In genomic region chr7:52037600-52038582, GRCm38 (mm10) we compare ENCODE assay signal across 8 mouse cellular contexts. TPM values are rescaled to one million over a fixed set of nuclear protein-coding genes. Genes with fewer than 3 reads are reported as not detected.
DNase-seq lines count a peak whose midpoint lies in the region; ATAC-seq and TF ChIP-seq lines count a peak whose summit lies in the region.

No protein-coding gene starts in this region.

- 43% methylated on average over 8 of the region's 8 CpGs for WGBS in lung, embryonic 14.5 days
- 45% methylated on average over 8 of the region's 8 CpGs for WGBS in lung, adult 2 months
- WGBS in embryonic facial prominence, embryonic 10.5 days, result 51% methylated on average over 8 of the region's 8 CpGs
- 49% methylated on average over 8 of the region's 8 CpGs for WGBS in lung, postnatal 0 days

- H3K4me2 ChIP-seq in lung, embryonic 14.5 days, result no peak overlapping the region
- H3K4me2 ChIP-seq in lung, postnatal 0 days (replicated peaks; ENCODE audit: low read depth, low read length), result no peak overlapping the region

- no peak for TF ChIP-seq EP300 in lung, postnatal 0 days (IDR thresholded peaks at IDR 0.05)

- no peak overlapping the region for H3K4me3 ChIP-seq in lung, embryonic 14.5 days (ENCODE audit: low read depth, low read length)
- H3K4me3 ChIP-seq in lung, adult 2 months (replicated peaks; ENCODE audit: extremely low read depth, low read depth, low read length), result no peak overlapping the region
- no peak overlapping the region for H3K4me3 ChIP-seq in embryonic facial prominence, embryonic 10.5 days
- no peak overlapping the region for H3K4me3 ChIP-seq in lung, postnatal 0 days (ENCODE audit: low read depth, low read length)

- TF ChIP-seq POLR2A in lung, adult 2 months (IDR thresholded peaks at IDR 0.05; ENCODE audit: borderline replicate concordance, extremely low read depth, low read depth, low read length), result no peak

- H3K36me3 ChIP-seq in lung, embryonic 14.5 days (ENCODE audit: insufficient read depth), result no peaks in the 10 kb centered on the region
- H3K36me3 ChIP-seq in embryonic facial prominence, embryonic 10.5 days (replicated peaks), result no peaks in the 10 kb centered on the region
- no peaks in the 10 kb centered on the region for H3K36me3 ChIP-seq in lung, postnatal 0 days (ENCODE audit: insufficient read depth, low read length)

- H3K9me3 ChIP-seq in lung, embryonic 14.5 days (ENCODE audit: low read depth, low read length), result no peaks in the 10 kb centered on the region
- no peaks in the 10 kb centered on the region for H3K9me3 ChIP-seq in embryonic facial prominence, embryonic 10.5 days
- H3K9me3 ChIP-seq in lung, postnatal 0 days (ENCODE audit: low read length), result no peaks in the 10 kb centered on the region

- peak; percentile 54; the same call in 1 of the 2 replicates for ATAC-seq in lung, embryonic 14.5 days (ENCODE audit: insufficient read depth)
- ATAC-seq in lung, postnatal 0 days, result no peak

- no peak overlapping the region for H3K9ac ChIP-seq in lung, embryonic 14.5 days
- no peak overlapping the region for H3K9ac ChIP-seq in lung, postnatal 0 days (replicated peaks; ENCODE audit: low read depth)

- H3K4me1 ChIP-seq in lung, embryonic 14.5 days (ENCODE audit: insufficient read depth), result no peaks in the 10 kb centered on the region
- no peaks in the 10 kb centered on the region for H3K4me1 ChIP-seq in lung, adult 2 months (ENCODE audit: control insufficient read depth, insufficient read depth, low read length)
- H3K4me1 ChIP-seq in embryonic facial prominence, embryonic 10.5 days, result no peaks in the 10 kb centered on the region
- no peaks in the 10 kb centered on the region for H3K4me1 ChIP-seq in lung, postnatal 0 days (ENCODE audit: insufficient read depth, low read depth, low read length)

- H3K27ac ChIP-seq in lung, embryonic 14.5 days (ENCODE audit: low read depth), result no peak overlapping the region
- no peak overlapping the region for H3K27ac ChIP-seq in embryonic facial prominence, embryonic 10.5 days (replicated peaks)
- no peak overlapping the region for H3K27ac ChIP-seq in lung, postnatal 0 days (ENCODE audit: low read length)

- TF ChIP-seq CTCF in lung, embryonic 14.5 days (IDR thresholded peaks at IDR 0.05; ENCODE audit: low read depth), result peak; percentile 66
- TF ChIP-seq CTCF in lung, adult 2 months (IDR thresholded peaks at IDR 0.05; ENCODE audit: insufficient read depth, low read length), result no peak
- peak; percentile 63 for TF ChIP-seq CTCF in lung, postnatal 0 days (IDR thresholded peaks at IDR 0.05)

- H3K27me3 ChIP-seq in lung, embryonic 14.5 days (ENCODE audit: insufficient read depth, low read length), result no peaks in the 10 kb centered on the region
- H3K27me3 ChIP-seq in embryonic facial prominence, embryonic 10.5 days (replicated peaks; ENCODE audit: low read depth, poor library complexity, severe bottlenecking), result no peaks in the 10 kb centered on the region
- H3K27me3 ChIP-seq in lung, postnatal 0 days (replicated peaks; ENCODE audit: insufficient read depth, low read length), result no peaks in the 10 kb centered on the region

- DNase-seq in lung, embryonic 14.5 days, result peak; percentile 89
- DNase-seq in lung, adult 2 months, result no peak
- peak; percentile 61 for DNase-seq in adipocyte (ENCODE audit: low spot score)
- peak; percentile 17 for DNase-seq in embryonic facial prominence, embryonic 10.5 days (ENCODE audit: low spot score)
- peak; percentile 25 for DNase-seq in induced T-regulatory cell, adult 2 months (ENCODE audit: low read depth)
- DNase-seq in lung, postnatal 0 days (ENCODE audit: low spot score), result peak; percentile 61
- DNase-seq in right cerebral cortex, postnatal 10 days (ENCODE audit: low spot score in 2 of 2), result peak; percentile 49 to 72
- DNase-seq in ovary, postnatal 10 days (ENCODE audit: low spot score), result no peak

RNA-seq across cellular contexts. Expression of gene 1700015G11Rik, which starts 22.4 kb away (rescaled TPM):
- not detected in 2 replicates for polyA plus RNA-seq in lung, embryonic 14.5 days (2014; fragmentation: Nextera tagmentation; extraction: Ambion mirVana)
- polyA plus RNA-seq in lung, adult 2 months (2012; rRNA removed), result not detected in 2 replicates
- polyA plus RNA-seq in embryonic facial prominence, embryonic 10.5 days (2016; fragmentation: Nextera tagmentation; extraction: Ambion mirVana), result not detected in 2 replicates
- polyA plus RNA-seq in lung, postnatal 0 days (2015; fragmentation: Nextera tagmentation; extraction: Ambion mirVana), result not detected in 2 replicates

RNA-seq across cellular contexts. Expression of gene Svip, which starts 32.1 kb away (rescaled TPM):
- 7.2 and 7.3 TPM in 2 replicates for polyA plus RNA-seq in lung, embryonic 14.5 days (2014; fragmentation: Nextera tagmentation; extraction: Ambion mirVana)
- 1.8 and 4.0 TPM in 2 replicates for polyA plus RNA-seq in lung, adult 2 months (2012; rRNA removed)
- 6.4 and 8.6 TPM in 2 replicates for polyA plus RNA-seq in embryonic facial prominence, embryonic 10.5 days (2016; fragmentation: Nextera tagmentation; extraction: Ambion mirVana)
- polyA plus RNA-seq in lung, postnatal 0 days (2015; fragmentation: Nextera tagmentation; extraction: Ambion mirVana), result 4.6 and 5.3 TPM in 2 replicates

Comparison
In these comparisons a context has a peak if more than half of its experiments do, and no peak if none do; other contexts are left out.
1. DNase-seq: peak in lung, embryonic 14.5 days (single experiment), adipocyte (single experiment), embryonic facial prominence, embryonic 10.5 days (single experiment), induced T-regulatory cell, adult 2 months (single experiment), lung, postnatal 0 days (single experiment) and right cerebral cortex, postnatal 10 days (2 of 2); none in lung, adult 2 months (single experiment) and ovary, postnatal 10 days (single experiment).